Comparison of ENCODE assay signal across 9 mouse cellular contexts in the genomic region with DNA sequence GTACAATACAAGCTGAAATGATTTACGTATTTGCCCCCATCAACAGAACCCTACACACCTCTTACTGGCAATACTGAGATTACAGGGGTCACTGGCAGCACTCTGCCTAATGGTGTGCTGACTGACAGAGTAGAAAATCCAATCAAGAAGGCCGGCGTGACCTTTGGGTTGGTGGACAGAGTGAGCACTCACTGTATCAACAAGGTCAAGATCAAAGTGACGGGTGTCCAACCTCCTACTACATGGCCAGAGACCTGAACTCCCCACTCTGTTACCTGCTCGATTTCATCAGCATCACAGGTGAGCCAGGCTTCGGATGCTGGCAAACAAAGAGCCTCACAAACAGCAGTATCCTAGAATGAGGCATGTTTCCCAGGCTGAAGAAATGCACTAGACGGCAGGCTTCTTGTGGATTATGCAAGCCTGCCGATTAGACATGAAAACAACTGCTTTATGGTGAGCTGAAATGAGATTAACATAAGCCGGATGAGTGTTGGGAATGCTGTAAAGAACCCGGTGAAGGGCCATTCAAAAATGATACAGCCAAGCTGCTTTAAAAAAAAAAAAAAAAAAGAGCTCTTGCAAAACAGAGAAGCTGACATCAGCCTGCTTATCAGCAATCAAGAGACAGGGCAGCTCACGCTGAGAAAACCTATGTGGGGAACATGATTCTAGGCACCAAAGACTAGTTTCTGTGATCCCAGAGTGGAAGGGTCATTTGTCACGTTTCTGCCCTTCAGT.
DNase-seq lines count a peak whose midpoint lies in the region; ATAC-seq and TF ChIP-seq lines count a peak whose summit lies in the region.
"Had no signal": no experiment of that assay in that cellular context is flagged by ENCODE, and none has a peak within 500 bp of the region (broad histone marks: within the 10 kb centered on the region; RNA-seq: fewer than 3 reads in every experiment).

No protein-coding gene starts in this region.

- H3K4me2 ChIP-seq in lung, embryonic 14.5 days: no peak overlapping the region
- no peak overlapping the region for H3K4me2 ChIP-seq in stomach, postnatal 0 days (replicated peaks; ENCODE audit: low read depth)
- H3K4me2 ChIP-seq: limb, embryonic 12.5 days had no signal

- no peaks in the 10 kb centered on the region for H3K36me3 ChIP-seq in lung, embryonic 14.5 days (ENCODE audit: insufficient read depth)
- no peaks in the 10 kb centered on the region for H3K36me3 ChIP-seq in embryonic facial prominence, embryonic 10.5 days (replicated peaks)
- H3K36me3 ChIP-seq in stomach, postnatal 0 days (ENCODE audit: control insufficient read depth, insufficient read depth, low read length): no peaks in the 10 kb centered on the region
- H3K36me3 ChIP-seq: limb, embryonic 12.5 days had no signal

- H3K27ac ChIP-seq in lung, embryonic 14.5 days (ENCODE audit: low read depth): no peak overlapping the region
- H3K27ac ChIP-seq in embryonic facial prominence, embryonic 10.5 days (replicated peaks): peak overlapping the region; percentile 16
- no peak overlapping the region for H3K27ac ChIP-seq in stomach, postnatal 0 days (replicated peaks)
- H3K27ac ChIP-seq: limb, embryonic 12.5 days had no signal

- no peak overlapping the region for H3K9ac ChIP-seq in lung, embryonic 14.5 days
- H3K9ac ChIP-seq in stomach, postnatal 0 days (ENCODE audit: low read length): no peak overlapping the region
- H3K9ac ChIP-seq: limb, embryonic 12.5 days had no signal

- TF ChIP-seq CTCF in lung, embryonic 14.5 days (IDR thresholded peaks at IDR 0.05; ENCODE audit: low read depth): no peak
- TF ChIP-seq CTCF in stomach, postnatal 0 days (IDR thresholded peaks at IDR 0.05; ENCODE audit: low read depth): no peak

- H3K9me3 ChIP-seq in lung, embryonic 14.5 days (ENCODE audit: low read depth, low read length): no peaks in the 10 kb centered on the region
- no peaks in the 10 kb centered on the region for H3K9me3 ChIP-seq in embryonic facial prominence, embryonic 10.5 days
- no peaks in the 10 kb centered on the region for H3K9me3 ChIP-seq in stomach, postnatal 0 days (ENCODE audit: control insufficient read depth, low read length)
- H3K9me3 ChIP-seq: limb, embryonic 12.5 days had no signal

- H3K27me3 ChIP-seq in lung, embryonic 14.5 days (ENCODE audit: insufficient read depth, low read length): no peaks in the 10 kb centered on the region
- H3K27me3 ChIP-seq in embryonic facial prominence, embryonic 10.5 days (replicated peaks; ENCODE audit: low read depth, poor library complexity, severe bottlenecking): no peaks in the 10 kb centered on the region
- H3K27me3 ChIP-seq in stomach, postnatal 0 days (ENCODE audit: control insufficient read depth, insufficient read depth, low read length): no peaks in the 10 kb centered on the region
- H3K27me3 ChIP-seq: limb, embryonic 12.5 days had no signal

- DNase-seq in lung, embryonic 14.5 days: peak; percentile 61
- no peak for DNase-seq in lung, postnatal 10 days
- no peak for DNase-seq in embryonic facial prominence, embryonic 10.5 days (ENCODE audit: low spot score)
- DNase-seq in kidney, postnatal 36 days: peak; percentile 19 to 20
- DNase-seq in retina, adult 2 months (ENCODE audit: low read depth, low spot score): peak; percentile 18
- DNase-seq in frontal cortex, postnatal 36 days (ENCODE audit: low spot score in 2 of 2): no peak
- no peak for DNase-seq in stomach, postnatal 0 days (ENCODE audit: low spot score)
- no peak for DNase-seq in heart, adult 8-10 months (ENCODE audit: low spot score)

- ATAC-seq in lung, embryonic 14.5 days (ENCODE audit: insufficient read depth): peak; percentile 58; the same call in 1 of the 2 replicates
- ATAC-seq in stomach, postnatal 0 days (ENCODE audit: low FRiP score, low TSS enrichment): no peak

- H3K4me3 ChIP-seq in lung, embryonic 14.5 days (ENCODE audit: low read depth, low read length): no peak overlapping the region
- H3K4me3 ChIP-seq in embryonic facial prominence, embryonic 10.5 days: no peak overlapping the region
- no peak overlapping the region for H3K4me3 ChIP-seq in stomach, postnatal 0 days (ENCODE audit: low read depth, low read length)
- H3K4me3 ChIP-seq: limb, embryonic 12.5 days had no signal

- no peaks in the 10 kb centered on the region; the same call in 1 of the 2 replicates for H3K4me1 ChIP-seq in lung, embryonic 14.5 days (ENCODE audit: insufficient read depth)
- H3K4me1 ChIP-seq in embryonic facial prominence, embryonic 10.5 days: peaks cover 35% of the 10 kb centered on the region
- H3K4me1 ChIP-seq in stomach, postnatal 0 days (replicated peaks; ENCODE audit: control insufficient read depth, insufficient read depth): no peaks in the 10 kb centered on the region

- 22% methylated on average over 12 of the region's 12 CpGs for WGBS in lung, embryonic 14.5 days
- 41% methylated on average over 12 of the region's 12 CpGs for WGBS in embryonic facial prominence, embryonic 10.5 days
- 48% methylated on average over 12 of the region's 12 CpGs for WGBS in stomach, postnatal 0 days

- TF ChIP-seq EP300 in stomach, postnatal 0 days (optimal IDR thresholded peaks at IDR 0.05): no peak

Comparison
In these comparisons a context has a peak if more than half of its experiments do, and no peak if none do; other contexts are left out.
1. DNase-seq: peak in lung, embryonic 14.5 days (single experiment), kidney, postnatal 36 days (2 of 2) and retina, adult 2 months (single experiment); none in lung, postnatal 10 days (single experiment), embryonic facial prominence, embryonic 10.5 days (single experiment), frontal cortex, postnatal 36 days (0 of 2), stomach, postnatal 0 days (single experiment) and heart, adult 8-10 months (single experiment).